Mouse (Mus musculus) heart, embryonic 12.5 days (tissue): ENCODE data around the gene Arhgef33. TPM values are rescaled to one million over a fixed set of nuclear protein-coding genes. Genes with fewer than 3 reads are reported as not detected.

Source experiments
- ATAC-seq: fragments of 200-750 bp; cut with Nextera tagmentation; 2 replicates; pipeline ENCODE4 v1.8.0; 2017; ENCODE audit warnings: moderate TSS enrichment, moderate library complexity; ENCODE audit not compliant: insufficient number of reproducible peaks, low FRiP score
- H3K27ac ChIP-seq: fragments of 300-500 bp; sonication (generic); 2 replicates; pipeline ENCODE4 v1.5.1; 2016; ENCODE audit warnings: mild to moderate bottlenecking, moderate library complexity; ENCODE audit not compliant: poor library complexity, severe bottlenecking
- H3K27me3 ChIP-seq: fragments of 300-500 bp; sonication (generic); replicated peaks from 2 replicates; pipeline ENCODE4 v1.6.1; 2016; ENCODE audit warnings: mild to moderate bottlenecking, moderate library complexity
- H3K36me3 ChIP-seq: fragments of 300-500 bp; sonication (generic); 2 replicates; pipeline ENCODE4 v1.6.1; 2016; ENCODE audit warnings: mild to moderate bottlenecking, moderate library complexity
- H3K4me1 ChIP-seq: fragments of 300-500 bp; sonication (generic); replicated peaks from 2 replicates; pipeline ENCODE4 v1.6.1; 2016; ENCODE audit warnings: mild to moderate bottlenecking
- H3K4me2 ChIP-seq: fragments of 300-500 bp; sonication (generic); 2 replicates; pipeline ENCODE4 v1.6.1; 2016; ENCODE audit warnings: mild to moderate bottlenecking, moderate library complexity
- H3K4me3 ChIP-seq: fragments of 300-500 bp; sonication (generic); 2 replicates; pipeline ENCODE4 v1.5.1; 2016; ENCODE audit warnings: mild to moderate bottlenecking
- H3K9ac ChIP-seq: fragments of 300-500 bp; sonication (generic); 2 replicates; pipeline ENCODE4 v1.6.1; 2016; ENCODE audit warnings: mild to moderate bottlenecking, moderate library complexity
- H3K9me3 ChIP-seq: fragments of 300-500 bp; sonication (generic); replicated peaks from 2 replicates; pipeline ENCODE4 v1.6.1; 2016; ENCODE audit warnings: mild to moderate bottlenecking, moderate library complexity
- WGBS: fragments of 180-500 bp; shearing (Covaris S2); methylation state at CpG from one replicate; pipeline ENCODE4 v1.1.7; 2016; 5-methylcytosine and 5-hydroxymethylcytosine counted together
- polyA plus RNA-seq: library from polyadenylated mRNA; unstranded; fragments of >200 nt; fragmentation: Nextera tagmentation; extraction: Ambion mirVana; gene quantifications from 2 replicates; pipeline ENCODE4 v1.2.1, GENCODE M21; 2016

The Arhgef33 gene
- polyA plus RNA-seq, 1 experiment from 2014 or later, result 2.2 TPM

DNA sequence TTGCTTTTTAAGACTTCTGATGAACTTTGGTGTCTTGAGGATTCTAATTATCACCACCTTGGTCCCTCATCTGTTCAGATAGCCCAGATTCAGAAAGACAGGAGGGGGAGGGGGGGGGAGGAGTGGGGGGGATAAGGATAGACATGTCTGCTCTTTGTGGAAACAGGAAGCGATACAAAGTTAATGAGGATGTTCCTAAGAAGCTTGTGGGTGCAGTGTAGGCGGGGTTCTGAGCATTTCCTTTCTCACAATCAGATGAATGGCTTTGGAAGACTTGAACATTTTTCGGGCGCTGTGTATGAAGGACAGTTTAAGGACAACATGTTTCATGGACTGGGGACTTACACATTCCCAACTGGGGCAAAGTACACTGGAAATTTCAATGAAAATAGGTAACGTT lies 11.9 kb upstream of the Arhgef33 start:
- H3K9ac ChIP-seq, result no peak overlapping the region
- no peaks in the 10 kb centered on the region for H3K9me3 ChIP-seq
- no peak for ATAC-seq

DNA sequence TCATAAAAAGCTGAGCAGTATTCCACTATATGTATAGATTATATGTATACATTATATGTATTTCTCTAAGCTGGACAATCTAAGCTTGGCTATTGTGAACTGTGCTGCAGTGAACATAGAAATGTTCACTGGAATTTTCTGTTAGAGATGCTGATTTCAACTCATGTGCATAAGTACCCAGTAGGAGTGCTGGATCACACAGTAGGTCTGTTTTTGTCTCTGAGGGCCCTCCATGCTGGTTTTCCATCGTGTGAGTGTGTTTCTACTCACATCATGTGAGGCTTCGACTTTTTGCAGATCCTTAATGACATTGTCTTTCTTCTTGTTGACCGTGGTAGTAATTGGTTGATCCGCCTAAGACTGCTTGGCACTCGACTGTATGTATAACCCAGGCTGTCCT lies 8.4 kb upstream of the Arhgef33 start:
- Histone ChIP-seq H3K27me3 (no peaks in the 10 kb centered on the region), H3K4me2 (no peak overlapping the region), H3K27ac (no peak overlapping the region), H3K4me3 (no peak overlapping the region), H3K4me1 (no peaks in the 10 kb centered on the region), H3K9ac (no peak overlapping the region), H3K36me3 (no peaks in the 10 kb centered on the region), H3K9me3 (no peaks in the 10 kb centered on the region)
- no peak for ATAC-seq
- WGBS, result 80% methylated on average over 5 of the region's 5 CpGs

More for the DNA sequence above, 11.9 kb upstream of the Arhgef33 start:
- 80% methylated on average over 5 of the region's 5 CpGs for WGBS
- Histone ChIP-seq H3K4me1 (no peaks in the 10 kb centered on the region), H3K27ac (no peak overlapping the region), H3K36me3 (no peaks in the 10 kb centered on the region), H3K4me2 (no peak overlapping the region), H3K4me3 (no peak overlapping the region), H3K27me3 (no peaks in the 10 kb centered on the region)

DNA sequence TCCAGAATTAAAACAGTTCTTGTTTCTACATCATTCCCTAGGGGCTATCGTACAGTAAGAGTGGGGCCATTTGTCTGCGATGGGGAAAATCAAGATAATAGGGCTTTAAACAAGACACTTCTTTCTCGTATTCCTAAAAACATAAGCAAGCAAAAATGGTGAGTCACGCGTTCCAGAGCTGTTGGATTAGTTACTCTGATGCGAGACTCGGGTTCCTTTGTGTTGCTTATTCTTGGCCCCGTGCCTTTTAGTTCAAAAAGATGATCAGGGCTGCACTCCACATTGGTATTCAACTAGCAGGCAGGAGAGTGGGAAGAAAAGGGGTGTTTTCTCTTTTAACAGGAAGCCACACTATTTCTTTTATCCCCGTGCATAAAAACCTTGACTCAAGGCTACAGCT lies 4.6 kb downstream of the Arhgef33 start:
- Histone ChIP-seq H3K9ac (no peak overlapping the region), H3K27ac (no peak overlapping the region), H3K4me3 (no peak overlapping the region), H3K9me3 (no peaks in the 10 kb centered on the region), H3K4me1 (peaks cover 6% of the 10 kb centered on the region), H3K27me3 (no peaks in the 10 kb centered on the region), H3K4me2 (no peak overlapping the region), H3K36me3 (no peaks in the 10 kb centered on the region)
- WGBS, result 58% methylated on average over 9 of the region's 9 CpGs
- no peak for ATAC-seq

DNA sequence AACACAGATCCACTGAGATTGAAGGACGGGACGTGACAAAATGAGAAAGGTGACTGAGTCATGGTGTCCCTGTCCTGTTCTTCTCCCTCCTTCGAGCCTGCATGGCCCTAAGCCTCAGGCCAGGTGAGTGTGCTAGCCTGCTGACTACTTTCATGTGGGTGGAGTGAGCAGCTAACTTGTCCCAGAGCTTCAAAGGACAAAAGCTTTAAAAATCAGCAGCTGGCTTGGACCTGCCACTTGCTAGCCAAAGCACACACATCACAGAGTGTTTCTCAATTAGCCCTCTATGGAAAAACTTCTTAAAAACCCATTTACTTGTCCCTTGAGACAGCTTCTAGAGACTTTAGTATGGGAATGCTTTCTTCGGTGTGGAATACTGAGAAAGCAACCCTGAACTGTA lies 5.2 kb downstream of the Arhgef33 start:
- Histone ChIP-seq H3K9me3 (no peaks in the 10 kb centered on the region), H3K36me3 (no peaks in the 10 kb centered on the region), H3K27ac (no peak overlapping the region), H3K9ac (no peak overlapping the region), H3K4me1 (peaks cover 6% of the 10 kb centered on the region), H3K4me2 (no peak overlapping the region), H3K27me3 (no peaks in the 10 kb centered on the region), H3K4me3 (no peak overlapping the region)
- 71% methylated on average over 4 of the region's 4 CpGs for WGBS
- no peak for ATAC-seq

- WGBS, result 64% methylated on average over 6 of the region's 6 CpGs
- no peak overlapping the region for H3K4me3 ChIP-seq
- no peaks in the 10 kb centered on the region for H3K27me3 ChIP-seq
- no peaks in the 10 kb centered on the region for H3K36me3 ChIP-seq
- H3K27ac ChIP-seq, result no peak overlapping the region
- H3K4me2 ChIP-seq, result no peak overlapping the region
- no peak for ATAC-seq
- H3K9ac ChIP-seq, result no peak overlapping the region
- peaks cover 16% of the 10 kb centered on the region for H3K4me1 ChIP-seq
- no peaks in the 10 kb centered on the region for H3K9me3 ChIP-seq
Measured at GRCm38 (mm10) chr17:80322228-80322627, 15.0 kb downstream of the Arhgef33 start.

- Histone ChIP-seq H3K27me3 (no peaks in the 10 kb centered on the region), H3K36me3 (no peaks in the 10 kb centered on the region), H3K4me2 (no peak overlapping the region), H3K9ac (no peak overlapping the region), H3K9me3 (no peaks in the 10 kb centered on the region), H3K4me3 (no peak overlapping the region), H3K27ac (no peak overlapping the region), H3K4me1 (peaks cover 16% of the 10 kb centered on the region)
- no peak for ATAC-seq
- whole genome bisulfite sequencing, result 73% methylated on average over 4 of the region's 4 CpGs
Measured at GRCm38 (mm10) chr17:80323015-80323414, 15.8 kb downstream of the Arhgef33 start.

GRCm38 (mm10) chr17:80323658-80324057 lies 16.5 kb downstream of the Arhgef33 start:
- H3K9me3 ChIP-seq, result no peaks in the 10 kb centered on the region
- WGBS, result 44% methylated on average over 8 of the region's 8 CpGs

DNA sequence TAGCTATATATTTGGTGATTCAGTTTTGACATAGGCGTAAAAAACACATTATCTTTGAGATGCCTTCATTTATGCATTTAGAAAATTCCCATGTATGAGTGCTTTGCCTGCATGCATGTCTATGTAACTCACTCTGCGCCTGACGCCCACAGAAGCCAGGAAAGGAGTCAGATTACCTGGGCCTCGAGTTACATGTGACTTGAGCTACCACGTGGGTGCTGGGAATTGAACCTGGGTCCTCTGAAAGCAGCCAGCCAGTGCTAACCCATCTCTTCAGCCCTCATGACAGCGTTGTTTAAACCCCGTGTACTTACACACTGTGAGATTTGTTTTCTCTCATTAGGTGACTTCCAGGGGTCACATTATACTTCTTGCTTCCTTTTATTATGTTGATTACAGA lies 17.3 kb downstream of the Arhgef33 start:
- H3K4me1 ChIP-seq, result peaks cover 16% of the 10 kb centered on the region
- no peak for ATAC-seq
- no peak overlapping the region for H3K4me2 ChIP-seq
- no peaks in the 10 kb centered on the region for H3K27me3 ChIP-seq
- no peaks in the 10 kb centered on the region for H3K36me3 ChIP-seq
- no peaks in the 10 kb centered on the region for H3K9me3 ChIP-seq
- 82% methylated on average over 7 of the region's 7 CpGs for whole genome bisulfite sequencing
- no peak overlapping the region for H3K4me3 ChIP-seq
- H3K9ac ChIP-seq, result no peak overlapping the region
- no peak overlapping the region for H3K27ac ChIP-seq

More at GRCm38 (mm10) chr17:80323658-80324057, 16.5 kb downstream of the Arhgef33 start:
- Histone ChIP-seq H3K36me3 (no peaks in the 10 kb centered on the region), H3K4me3 (no peak overlapping the region), H3K27ac (no peak overlapping the region), H3K27me3 (no peaks in the 10 kb centered on the region), H3K9ac (no peak overlapping the region), H3K4me2 (no peak overlapping the region), H3K4me1 (peaks cover 16% of the 10 kb centered on the region)
- ATAC-seq, result no peak

DNA sequence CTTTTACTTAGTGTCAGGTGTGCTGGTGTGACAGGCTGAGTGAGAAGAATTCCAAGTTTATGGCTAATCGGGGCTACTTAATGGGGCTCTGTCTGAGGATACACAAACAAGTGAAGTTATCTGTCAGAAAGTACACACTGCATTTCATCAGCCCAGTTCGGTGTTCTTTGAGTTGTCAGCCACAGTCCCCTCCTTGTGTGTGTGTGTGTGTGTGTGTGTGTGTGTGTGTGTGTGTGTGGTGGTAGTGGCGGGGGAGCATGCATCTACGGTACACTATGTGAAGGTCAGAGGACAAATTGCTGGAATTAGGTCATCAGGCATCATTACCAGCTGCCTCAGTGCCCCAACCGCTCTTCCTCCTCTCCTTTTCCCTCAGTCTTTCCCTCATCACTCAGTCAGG lies 18.2 kb downstream of the Arhgef33 start:
- Histone ChIP-seq H3K27me3 (no peaks in the 10 kb centered on the region), H3K4me1 (peaks cover 16% of the 10 kb centered on the region), H3K27ac (no peak overlapping the region), H3K9me3 (no peaks in the 10 kb centered on the region), H3K36me3 (no peaks in the 10 kb centered on the region), H3K4me3 (no peak overlapping the region), H3K4me2 (no peak overlapping the region), H3K9ac (no peak overlapping the region)
- no peak for ATAC-seq
- 70% methylated on average over 4 of the region's 5 CpGs for WGBS

DNA sequence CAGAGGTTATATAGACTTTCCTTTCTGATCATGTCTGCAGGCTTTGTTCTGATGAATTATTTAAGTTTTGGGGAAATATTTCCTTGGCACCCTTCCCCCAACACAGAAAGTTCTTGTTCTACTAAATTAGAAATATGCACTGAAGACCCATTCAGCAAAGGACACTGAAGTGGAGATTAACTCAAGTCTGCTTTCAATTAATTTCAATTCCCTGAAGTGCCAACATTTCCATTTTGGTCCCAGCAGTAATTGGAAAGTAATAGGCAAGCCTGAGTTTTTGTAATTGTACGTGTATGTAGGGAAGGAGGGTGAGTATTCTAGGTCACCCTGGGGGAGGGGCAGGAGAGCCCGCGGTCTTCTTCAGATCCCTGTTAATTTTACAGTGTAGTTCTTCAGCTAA lies 19.2 kb downstream of the Arhgef33 start:
- H3K27ac ChIP-seq, result no peak overlapping the region
- no peak overlapping the region for H3K4me2 ChIP-seq
- H3K9ac ChIP-seq, result no peak overlapping the region
- no peaks in the 10 kb centered on the region for H3K9me3 ChIP-seq
- WGBS, result 75% methylated on average over 3 of the region's 3 CpGs
- H3K27me3 ChIP-seq, result no peaks in the 10 kb centered on the region
- no peak overlapping the region for H3K4me3 ChIP-seq
- ATAC-seq, result no peak
- H3K36me3 ChIP-seq, result no peaks in the 10 kb centered on the region
- H3K4me1 ChIP-seq, result peaks cover 16% of the 10 kb centered on the region

GRCm38 (mm10) chr17:80332386-80332785 lies 25.2 kb downstream of the Arhgef33 start:
- no peak overlapping the region for H3K9ac ChIP-seq
- no peaks in the 10 kb centered on the region for H3K36me3 ChIP-seq
- ATAC-seq, result no peak
- no peaks in the 10 kb centered on the region for H3K27me3 ChIP-seq
- no peaks in the 10 kb centered on the region for H3K9me3 ChIP-seq
- no peak overlapping the region for H3K4me2 ChIP-seq
- H3K4me1 ChIP-seq, result no peaks in the 10 kb centered on the region
- WGBS, result 67% methylated on average over 2 of the region's 2 CpGs
- H3K27ac ChIP-seq, result no peak overlapping the region
- H3K4me3 ChIP-seq, result no peak overlapping the region

DNA sequence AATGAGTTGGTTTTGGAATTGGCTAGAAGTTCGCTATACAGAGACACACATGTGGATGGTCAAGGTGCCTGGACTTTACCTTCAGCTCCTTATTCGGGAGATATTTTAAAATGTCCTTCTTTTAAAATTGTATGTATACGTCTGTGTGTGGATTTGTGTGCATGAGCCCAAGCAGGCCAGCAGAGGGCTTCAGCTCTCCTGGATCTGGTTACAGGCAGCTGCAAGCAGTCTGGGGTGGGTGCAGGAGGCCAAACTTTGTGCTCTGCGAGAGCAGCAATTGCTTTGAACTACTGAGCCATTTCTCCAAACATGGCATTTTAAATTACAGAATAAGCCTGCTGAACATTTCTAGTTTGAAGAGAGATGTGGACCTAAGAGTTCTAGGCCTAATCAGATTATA lies 38.1 kb downstream of the Arhgef33 start:
- 76% methylated on average over 4 of the region's 4 CpGs for WGBS
- Histone ChIP-seq H3K36me3 (no peaks in the 10 kb centered on the region), H3K27me3 (no peaks in the 10 kb centered on the region), H3K4me2 (no peak overlapping the region), H3K4me3 (no peak overlapping the region), H3K27ac (no peak overlapping the region), H3K4me1 (peaks cover 10% of the 10 kb centered on the region; the same call in 1 of the 2 replicates), H3K9ac (no peak overlapping the region), H3K9me3 (no peaks in the 10 kb centered on the region)
- ATAC-seq, result no peak
